Mouse (Mus musculus): Measurements from ENCODE around the gene Prr12. TPM values are rescaled to one million over a fixed set of nuclear protein-coding genes. Genes with fewer than 3 reads are reported as not detected.

Gene Prr12
- polyA plus RNA-seq, 1 experiment, result not detected

DNA sequence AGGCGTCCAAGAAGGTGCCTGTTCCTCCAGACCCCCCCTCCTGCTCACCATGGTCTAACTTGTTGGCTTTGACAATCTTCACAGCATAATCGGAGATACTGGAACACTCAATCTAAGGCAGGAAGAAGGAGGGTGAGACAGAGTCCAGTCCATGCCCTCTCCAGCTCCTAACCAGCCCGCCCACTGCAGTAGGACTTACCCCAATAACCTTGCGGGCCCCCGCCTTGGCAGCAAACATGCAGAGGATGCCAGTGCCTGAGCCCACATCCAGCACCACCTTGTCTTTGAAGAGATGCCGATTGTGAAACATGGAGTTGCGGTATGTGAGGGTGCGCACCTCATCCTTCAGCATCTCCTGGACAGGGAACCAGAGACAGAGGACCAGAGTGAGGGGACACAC is 71.1 kb downstream of the Prr12 start:
- H3K4me3 ChIP-seq (ENCODE audit: insufficient read depth, low read depth, low read length), result no peak overlapping the region
- TF ChIP-seq CTCF (IDR thresholded peaks at IDR 0.05; ENCODE audit: insufficient read depth, low read depth, low read length) (no peak), POLR2A (IDR thresholded peaks at IDR 0.05; ENCODE audit: insufficient read depth, low read depth, low read length) (no peak)
- 95% methylated on average over 8 of the region's 8 CpGs for WGBS
- H3K27ac ChIP-seq (ENCODE audit: insufficient read depth, low read depth, low read length), result no peak overlapping the region
- H3K4me1 ChIP-seq (ENCODE audit: control insufficient read depth, insufficient read depth, low read length), result peaks cover 14% of the 10 kb centered on the region

DNA sequence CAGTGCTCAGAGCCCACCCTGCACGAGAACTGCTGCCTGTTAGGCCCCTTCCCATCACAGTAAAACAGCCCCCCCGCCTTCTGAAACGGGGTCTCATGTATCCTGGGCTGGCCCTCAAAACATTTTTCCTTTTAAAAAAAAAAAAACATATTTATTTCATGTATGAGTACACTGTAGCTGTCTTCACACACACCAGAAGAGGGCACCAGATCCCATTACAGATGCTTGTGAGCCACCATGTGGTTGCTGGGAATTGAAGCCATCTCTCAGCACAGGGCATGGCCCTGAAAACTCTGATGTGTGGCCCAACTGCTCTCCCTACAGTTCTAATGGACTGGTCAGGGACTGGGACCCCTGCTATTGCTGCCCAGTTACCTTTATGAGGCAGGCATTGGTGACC is 74.4 kb downstream of the Prr12 start:
- no peak for TF ChIP-seq CTCF (IDR thresholded peaks at IDR 0.05; ENCODE audit: insufficient read depth, low read depth, low read length)
- TF ChIP-seq POLR2A (IDR thresholded peaks at IDR 0.05; ENCODE audit: insufficient read depth, low read depth, low read length), result no peak
- WGBS, result 88% methylated on average over 3 of the region's 3 CpGs
- no peak overlapping the region for H3K27ac ChIP-seq (ENCODE audit: insufficient read depth, low read depth, low read length)
- H3K4me1 ChIP-seq (ENCODE audit: control insufficient read depth, insufficient read depth, low read length), result peaks cover 8% of the 10 kb centered on the region; the same call in 1 of the 2 replicates
- no peak overlapping the region for H3K4me3 ChIP-seq (ENCODE audit: insufficient read depth, low read depth, low read length)

Other genes starting within 250 kb of the Prr12 start
- not detected in 2 replicates for gene Nup62, start 236.8 kb downstream of the Prr12 start, polyA plus RNA-seq (2012; ENCODE audit: insufficient read depth, insufficient read length, low replicate concordance, missing spikeins)
- not detected in 2 replicates for gene Il4i1, start 236.5 kb downstream of the Prr12 start, polyA plus RNA-seq (2012; ENCODE audit: insufficient read depth, insufficient read length, low replicate concordance, missing spikeins)
- gene Atf5, start 236.2 kb downstream of the Prr12 start, polyA plus RNA-seq (2012; ENCODE audit: insufficient read depth, insufficient read length, low replicate concordance, missing spikeins), result not detected in 2 replicates
- gene Akt1s1, start 203.9 kb downstream of the Prr12 start, polyA plus RNA-seq (2012; ENCODE audit: insufficient read depth, insufficient read length, low replicate concordance, missing spikeins), result not detected in 2 replicates
- not detected in 2 replicates for gene Tbc1d17, start 203.8 kb downstream of the Prr12 start, polyA plus RNA-seq (2012; ENCODE audit: insufficient read depth, insufficient read length, low replicate concordance, missing spikeins)
- not detected in 2 replicates for gene Pnkp, start 195.7 kb downstream of the Prr12 start, polyA plus RNA-seq (2012; ENCODE audit: insufficient read depth, insufficient read length, low replicate concordance, missing spikeins)
- gene Ptov1, start 183.1 kb downstream of the Prr12 start, polyA plus RNA-seq (2012; ENCODE audit: insufficient read depth, insufficient read length, low replicate concordance, missing spikeins), result not detected in 2 replicates
- not detected in 2 replicates for gene Med25, start 160.2 kb downstream of the Prr12 start, polyA plus RNA-seq (2012; ENCODE audit: insufficient read depth, insufficient read length, low replicate concordance, missing spikeins)
- not detected in 2 replicates for gene Fuz, start 156.8 kb downstream of the Prr12 start, polyA plus RNA-seq (2012; ENCODE audit: insufficient read depth, insufficient read length, low replicate concordance, missing spikeins)
- not detected in 2 replicates for gene Ap2a1, start 123.4 kb downstream of the Prr12 start, polyA plus RNA-seq (2012; ENCODE audit: insufficient read depth, insufficient read length, low replicate concordance, missing spikeins)
- gene Tsks, start 109.7 kb downstream of the Prr12 start, polyA plus RNA-seq (2012; ENCODE audit: insufficient read depth, insufficient read length, low replicate concordance, missing spikeins), result not detected in 2 replicates
- gene Cpt1c, start 78.0 kb downstream of the Prr12 start, polyA plus RNA-seq (2012; ENCODE audit: insufficient read depth, insufficient read length, low replicate concordance, missing spikeins), result not detected in 2 replicates
- gene Prmt1, start 66.3 kb downstream of the Prr12 start, polyA plus RNA-seq (2012; ENCODE audit: insufficient read depth, insufficient read length, low replicate concordance, missing spikeins), result not detected in 2 replicates
- not detected in 2 replicates for gene Irf3, start 55.2 kb downstream of the Prr12 start, polyA plus RNA-seq (2012; ENCODE audit: insufficient read depth, insufficient read length, low replicate concordance, missing spikeins)
- gene Bcl2l12, start 54.2 kb downstream of the Prr12 start, polyA plus RNA-seq (2012; ENCODE audit: insufficient read depth, insufficient read length, low replicate concordance, missing spikeins), result not detected in 2 replicates
- not detected in 2 replicates for gene Scaf1, start 36.5 kb downstream of the Prr12 start, polyA plus RNA-seq (2012; ENCODE audit: insufficient read depth, insufficient read length, low replicate concordance, missing spikeins)
- not detected in 2 replicates for gene Rras, start 34.9 kb downstream of the Prr12 start, polyA plus RNA-seq (2012; ENCODE audit: insufficient read depth, insufficient read length, low replicate concordance, missing spikeins)
- not detected in 2 replicates for gene Nosip, start 9.5 kb upstream of the Prr12 start, polyA plus RNA-seq (2012; ENCODE audit: insufficient read depth, insufficient read length, low replicate concordance, missing spikeins)
- gene Prrg2, start 9.8 kb upstream of the Prr12 start, polyA plus RNA-seq (2012; ENCODE audit: insufficient read depth, insufficient read length, low replicate concordance, missing spikeins), result not detected in 2 replicates
- gene Rcn3, start 39.3 kb upstream of the Prr12 start, polyA plus RNA-seq (2012; ENCODE audit: insufficient read depth, insufficient read length, low replicate concordance, missing spikeins), result not detected in 2 replicates
- gene Fcgrt, start 51.0 kb upstream of the Prr12 start, polyA plus RNA-seq (2012; ENCODE audit: insufficient read depth, insufficient read length, low replicate concordance, missing spikeins), result not detected in 2 replicates
- 657 TPM in 1 of 2 replicates, not detected in the other for gene Rps11, start 71.6 kb upstream of the Prr12 start, polyA plus RNA-seq (2012; ENCODE audit: insufficient read depth, insufficient read length, low replicate concordance, missing spikeins)
- 1,205 and 1,268 TPM in 2 replicates for gene Rpl13a, start 75.9 kb upstream of the Prr12 start, polyA plus RNA-seq (2012; ENCODE audit: insufficient read depth, insufficient read length, low replicate concordance, missing spikeins)
- gene Gm45713, start 83.3 kb upstream of the Prr12 start, polyA plus RNA-seq (2012; ENCODE audit: insufficient read depth, insufficient read length, low replicate concordance, missing spikeins), result not detected in 2 replicates
- gene Flt3l, start 83.6 kb upstream of the Prr12 start, polyA plus RNA-seq (2012; ENCODE audit: insufficient read depth, insufficient read length, low replicate concordance, missing spikeins), result not detected in 2 replicates
- not detected in 2 replicates for gene Pih1d1, start 101.4 kb upstream of the Prr12 start, polyA plus RNA-seq (2012; ENCODE audit: insufficient read depth, insufficient read length, low replicate concordance, missing spikeins)
- not detected in 2 replicates for gene Aldh16a1, start 101.7 kb upstream of the Prr12 start, polyA plus RNA-seq (2012; ENCODE audit: insufficient read depth, insufficient read length, low replicate concordance, missing spikeins)
- not detected in 2 replicates for gene Slc17a7, start 111.1 kb upstream of the Prr12 start, polyA plus RNA-seq (2012; ENCODE audit: insufficient read depth, insufficient read length, low replicate concordance, missing spikeins)
- gene Gfy, start 126.7 kb upstream of the Prr12 start, polyA plus RNA-seq (2012; ENCODE audit: insufficient read depth, insufficient read length, low replicate concordance, missing spikeins), result not detected in 2 replicates
- not detected in 2 replicates for gene Pth2, start 128.1 kb upstream of the Prr12 start, polyA plus RNA-seq (2012; ENCODE audit: insufficient read depth, insufficient read length, low replicate concordance, missing spikeins)
- gene Ccdc155, start 152.0 kb upstream of the Prr12 start, polyA plus RNA-seq (2012; ENCODE audit: insufficient read depth, insufficient read length, low replicate concordance, missing spikeins), result not detected in 2 replicates
- gene Dkkl1, start 159.3 kb upstream of the Prr12 start, polyA plus RNA-seq (2012; ENCODE audit: insufficient read depth, insufficient read length, low replicate concordance, missing spikeins), result not detected in 2 replicates
- gene Tead2, start 162.9 kb upstream of the Prr12 start, polyA plus RNA-seq (2012; ENCODE audit: insufficient read depth, insufficient read length, low replicate concordance, missing spikeins), result not detected in 2 replicates
- not detected in 2 replicates for gene Cd37, start 186.2 kb upstream of the Prr12 start, polyA plus RNA-seq (2012; ENCODE audit: insufficient read depth, insufficient read length, low replicate concordance, missing spikeins)
- not detected in 2 replicates for gene Slc6a16, start 188.2 kb upstream of the Prr12 start, polyA plus RNA-seq (2012; ENCODE audit: insufficient read depth, insufficient read length, low replicate concordance, missing spikeins)
- gene Slc6a21, start 224.6 kb upstream of the Prr12 start, polyA plus RNA-seq (2012; ENCODE audit: insufficient read depth, insufficient read length, low replicate concordance, missing spikeins), result not detected in 2 replicates